Mouse (Mus musculus) large intestine, adult 2 months (tissue): ENCODE measurements at regions not wholly inside any gene's neighbourhood (a gene's known extent, or its start where the extent isn't known, plus 50 kb on each side); places are given as distances from the start of the nearest gene placed in this dataset.

Experiments used
- DNase-seq: peaks from one replicate; pipeline ENCODE4 v3.0.0-alpha.2; 2012; ENCODE audit warnings: low read depth, low spot score
- WGBS: fragments of 180-500 bp; shearing (Covaris S2); methylation state at CpG from one replicate; pipeline ENCODE4 v1.1.7; 2018; 5-methylcytosine and 5-hydroxymethylcytosine counted together

DNA sequence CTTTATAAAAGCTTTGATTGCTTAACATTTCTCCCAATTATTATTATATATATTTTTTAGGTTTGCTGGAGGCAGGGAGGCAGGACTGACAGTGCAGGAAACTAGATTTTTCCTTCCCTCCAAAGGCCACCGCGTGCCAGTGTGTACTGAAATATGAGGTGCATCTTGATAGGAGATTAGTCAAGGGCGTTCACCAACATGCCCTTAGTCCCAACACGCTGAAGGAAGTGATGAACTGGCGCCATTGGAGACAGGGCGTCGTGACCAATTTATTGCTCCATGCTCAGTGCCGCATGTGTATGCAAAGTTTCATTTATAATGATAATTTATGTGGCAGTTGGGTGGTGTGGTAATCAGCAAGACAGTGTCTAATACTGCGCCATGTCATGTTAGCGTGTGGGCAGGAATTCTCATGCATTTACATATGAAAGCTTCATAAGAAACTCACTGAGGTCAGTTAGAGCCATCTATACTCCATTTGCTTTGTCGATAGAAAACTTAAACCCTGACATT lies 66.2 kb downstream of the Isl1 start:
- no peak for DNase-seq
- 85% methylated on average over 11 of the region's 11 CpGs for WGBS

DNA sequence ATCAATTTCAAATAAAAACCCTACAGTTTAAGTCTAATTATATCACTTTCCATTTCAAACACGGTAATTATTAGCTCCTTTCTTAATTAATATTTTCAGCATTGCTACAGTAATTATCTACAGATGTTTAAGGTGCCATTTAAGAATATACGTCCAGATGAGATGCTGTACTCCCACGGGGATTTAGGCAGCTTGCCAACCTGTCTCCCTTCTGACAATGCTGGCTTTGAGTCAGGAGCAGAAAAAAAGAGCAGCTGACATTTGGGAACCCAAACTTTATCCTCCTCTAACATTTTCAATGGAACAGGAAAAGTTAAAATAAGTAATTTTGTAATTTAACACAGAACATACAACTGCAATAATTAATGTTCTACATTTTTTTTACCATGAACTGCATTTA lies 94.4 kb downstream of the Isl1 start:
- WGBS, result 34% methylated on average over 3 of the region's 3 CpGs
- no peak for DNase-seq

DNA sequence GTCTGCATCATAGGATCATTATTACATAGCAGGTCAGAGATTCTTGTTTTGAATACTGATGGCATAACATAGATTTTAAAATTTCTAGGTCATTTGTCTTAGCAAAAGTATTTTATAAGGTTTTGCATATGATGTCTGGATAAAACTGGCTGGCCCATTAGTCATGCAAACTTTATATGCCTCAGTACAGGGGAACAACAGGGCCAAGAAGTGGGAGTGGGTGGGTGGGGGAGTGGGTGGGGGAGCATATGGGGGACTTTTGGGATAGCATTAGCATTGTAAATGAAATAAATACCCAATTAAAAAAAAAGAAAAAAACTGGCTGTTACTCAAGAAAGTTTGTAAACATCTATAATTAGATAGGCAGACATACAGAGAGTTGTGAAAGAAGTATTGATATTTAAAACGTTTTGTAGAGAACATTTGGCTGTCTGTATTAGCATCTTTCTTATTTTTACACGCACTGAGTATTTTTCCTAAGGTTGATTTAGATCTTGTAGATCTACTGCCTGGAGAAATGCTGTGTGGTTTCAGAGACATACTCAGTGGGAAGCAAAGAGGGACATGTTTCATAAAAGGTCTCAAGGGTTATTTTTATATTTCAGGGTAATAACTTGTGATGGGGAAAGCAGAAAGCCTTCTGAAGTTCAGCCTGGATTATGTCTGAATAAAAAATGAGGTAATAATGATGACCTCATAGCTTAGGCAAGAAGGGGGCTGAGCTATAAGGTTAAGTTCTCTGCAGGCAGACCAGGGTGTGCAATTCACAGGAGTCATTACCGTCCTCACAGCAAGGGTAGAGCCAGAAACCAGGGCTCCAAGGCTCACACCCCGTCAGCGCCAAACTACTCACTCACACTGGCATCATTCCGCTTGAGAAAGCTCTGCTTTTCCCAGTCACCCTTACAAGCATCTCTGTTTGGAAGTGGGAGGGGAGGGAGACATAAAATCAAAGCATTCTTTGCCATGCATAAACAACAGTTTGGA lies 95.4 kb downstream of the Isl1 start:
- no peak for DNase-seq
- 46% methylated on average over 6 of the region's 6 CpGs for whole genome bisulfite sequencing

DNA sequence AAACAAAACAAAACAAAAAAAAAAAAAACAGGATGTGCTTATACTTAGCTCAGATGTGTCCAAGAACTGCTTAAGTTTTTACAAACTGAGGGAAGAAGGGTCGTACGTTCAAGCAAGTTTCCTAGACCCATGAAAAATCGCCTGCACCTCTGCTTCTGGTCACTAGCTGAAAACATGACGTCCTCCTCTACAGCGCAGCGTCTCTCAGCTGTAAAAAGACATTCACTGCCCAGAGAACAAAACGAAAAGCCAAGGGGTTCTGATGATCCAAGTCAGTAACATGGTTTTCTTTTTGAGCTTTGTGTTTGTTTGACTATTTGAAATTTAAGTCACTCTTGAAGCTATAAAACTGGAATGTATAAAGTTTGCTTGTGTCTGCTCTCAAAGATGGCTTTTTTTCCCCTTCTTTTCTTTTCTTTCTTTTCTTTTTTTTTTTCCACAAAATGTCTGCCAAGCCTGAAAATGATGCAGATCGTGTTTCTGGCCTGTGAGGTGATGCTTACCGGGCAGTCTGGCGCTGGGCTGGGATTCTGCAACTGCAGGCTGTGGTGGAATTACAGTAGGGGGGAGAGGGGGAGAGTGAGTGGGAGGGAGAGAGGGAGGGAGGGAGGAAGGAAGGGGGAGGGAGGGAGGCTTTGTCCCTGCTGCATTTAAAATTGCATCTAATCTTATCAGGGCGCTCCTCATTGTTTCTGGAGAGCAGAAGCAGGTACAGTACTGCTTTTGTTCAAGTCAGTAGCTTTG lies 108.1 kb downstream of the Isl1 start:
- WGBS, result 9% methylated on average over 11 of the region's 11 CpGs

DNA sequence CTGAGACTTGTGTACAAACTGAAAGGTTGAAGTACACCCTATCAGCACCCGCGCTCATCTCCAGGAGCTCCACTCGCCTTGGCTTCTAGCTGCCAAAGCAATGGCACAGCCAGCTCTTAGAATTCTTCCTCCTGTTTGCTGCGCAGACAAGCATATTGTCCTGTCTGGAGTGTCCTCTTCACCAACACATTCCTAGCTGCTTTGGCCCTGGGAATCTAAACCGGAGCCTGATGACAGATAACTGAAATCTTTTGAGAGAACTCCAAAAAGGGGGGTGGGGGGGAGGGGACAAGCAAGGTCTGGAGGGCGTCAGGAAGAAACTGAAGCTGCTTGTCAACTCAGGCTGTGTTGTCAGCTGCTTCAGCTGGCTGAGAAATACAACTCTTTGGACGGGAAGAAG lies 122.4 kb downstream of the Isl1 start:
- 58% methylated on average over 7 of the region's 7 CpGs for WGBS
- DNase-seq, result no peak

More for the DNA sequence above, 108.1 kb downstream of the Isl1 start:
- DNase-seq, result no peak

DNA sequence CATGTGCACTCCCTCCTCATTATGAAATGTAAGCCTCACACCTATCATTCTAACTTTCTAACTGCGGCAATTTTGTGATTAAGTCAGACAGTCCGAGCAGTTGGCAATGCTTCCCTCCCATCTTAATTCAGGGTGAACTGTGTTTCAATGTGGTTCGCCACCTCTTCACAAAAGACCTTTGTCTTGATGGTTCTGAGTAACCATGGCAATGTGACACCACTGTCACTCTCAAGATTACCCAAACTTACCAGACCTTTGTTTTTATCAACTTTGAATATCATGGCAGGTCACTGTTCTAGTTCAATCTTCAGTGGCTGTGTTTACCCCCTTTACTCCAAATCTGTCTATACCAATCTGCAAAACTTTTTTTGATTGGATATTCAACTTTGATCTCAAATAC lies 131.7 kb downstream of the Isl1 start:
- WGBS, result 85% methylated on average over 3 of the region's 3 CpGs

DNA sequence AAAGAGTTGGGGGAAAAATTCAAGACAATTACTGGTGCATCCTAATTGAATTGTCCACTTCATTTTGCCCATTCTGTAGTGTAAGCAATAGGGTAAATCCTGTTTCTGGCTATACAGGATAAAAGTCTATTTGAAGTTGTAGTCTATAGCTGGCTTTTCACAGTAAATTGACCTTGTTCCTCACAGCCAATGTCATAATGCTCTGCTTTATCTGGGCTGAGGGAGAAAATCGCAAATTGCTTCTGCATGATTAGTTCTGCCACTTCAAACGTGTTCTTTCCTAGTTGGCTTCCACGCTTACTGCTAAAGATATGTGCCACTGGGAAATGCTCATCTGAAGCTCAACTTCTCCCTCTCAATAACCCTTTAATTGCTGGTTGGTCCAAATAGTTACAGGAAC lies 134.5 kb downstream of the Isl1 start:
- no peak for DNase-seq
- WGBS, result 37% methylated on average over 3 of the region's 3 CpGs

More for the DNA sequence above, 131.7 kb downstream of the Isl1 start:
- DNase-seq, result no peak

DNA sequence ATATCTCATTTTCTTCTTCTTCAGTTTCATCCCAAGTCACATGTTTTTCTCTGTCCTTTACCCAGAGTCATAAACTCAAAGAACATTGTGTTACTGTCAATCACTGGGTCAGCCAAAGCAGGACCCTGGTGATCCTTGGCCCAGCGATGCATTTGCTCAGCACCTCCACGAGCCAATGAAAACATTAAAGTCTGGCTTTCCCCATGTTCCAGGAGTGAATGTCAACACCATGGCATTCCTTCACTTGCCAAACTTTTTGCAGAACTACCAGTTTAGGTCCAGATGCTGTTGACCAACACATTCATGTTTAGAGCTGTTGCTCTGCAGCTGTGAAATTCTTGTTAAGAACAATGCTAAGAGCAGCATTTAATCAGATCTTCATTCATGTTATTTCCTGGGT lies 135.6 kb downstream of the Isl1 start:
- DNase-seq, result no peak

DNA sequence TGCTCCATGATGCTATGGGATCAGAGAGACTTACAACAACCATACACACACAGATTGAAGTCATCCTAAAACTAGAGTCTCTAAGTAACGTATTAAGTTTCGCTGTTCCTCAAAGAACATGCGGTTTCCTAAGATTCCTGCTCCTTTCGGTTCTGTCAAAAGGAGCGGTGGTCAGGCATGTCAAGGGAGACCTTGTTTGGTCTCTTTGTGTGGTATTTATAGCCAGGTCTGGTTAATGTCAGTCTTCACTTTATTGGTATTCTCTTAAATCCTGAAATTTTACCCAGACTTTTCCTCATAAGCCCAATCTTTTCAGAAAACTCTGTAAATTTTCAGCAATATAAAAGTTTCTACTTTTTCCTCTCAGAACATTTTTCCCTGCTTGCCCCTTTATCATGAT lies 166.5 kb downstream of the Isl1 start:
- no peak for DNase-seq
- WGBS, result 30% methylated on average over 5 of the region's 5 CpGs

More for the DNA sequence above, 135.6 kb downstream of the Isl1 start:
- 52% methylated on average over 2 of the region's 2 CpGs for WGBS

DNA sequence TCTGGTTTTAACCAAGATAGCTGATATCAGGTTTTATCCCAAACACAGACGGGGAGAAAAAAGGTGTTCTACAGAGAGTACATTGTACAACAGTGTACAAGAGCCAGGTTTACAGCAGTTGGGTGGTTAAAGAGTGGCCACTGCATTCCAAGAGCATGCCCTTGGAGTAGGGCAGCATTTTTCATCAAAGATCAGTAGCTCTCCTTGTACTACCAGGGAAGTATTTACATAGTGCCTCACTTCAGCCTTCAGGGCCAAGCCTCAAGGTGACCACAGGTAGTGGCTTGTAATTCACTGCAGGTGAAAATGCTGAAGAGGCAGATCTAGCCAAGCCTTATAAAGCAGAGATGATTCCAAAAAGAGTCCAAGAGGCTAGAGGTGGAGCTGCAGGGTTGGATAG lies 190.8 kb downstream of the Isl1 start:
- WGBS, result 73% methylated on average over 1 of the region's 1 CpGs
- DNase-seq, result no peak

DNA sequence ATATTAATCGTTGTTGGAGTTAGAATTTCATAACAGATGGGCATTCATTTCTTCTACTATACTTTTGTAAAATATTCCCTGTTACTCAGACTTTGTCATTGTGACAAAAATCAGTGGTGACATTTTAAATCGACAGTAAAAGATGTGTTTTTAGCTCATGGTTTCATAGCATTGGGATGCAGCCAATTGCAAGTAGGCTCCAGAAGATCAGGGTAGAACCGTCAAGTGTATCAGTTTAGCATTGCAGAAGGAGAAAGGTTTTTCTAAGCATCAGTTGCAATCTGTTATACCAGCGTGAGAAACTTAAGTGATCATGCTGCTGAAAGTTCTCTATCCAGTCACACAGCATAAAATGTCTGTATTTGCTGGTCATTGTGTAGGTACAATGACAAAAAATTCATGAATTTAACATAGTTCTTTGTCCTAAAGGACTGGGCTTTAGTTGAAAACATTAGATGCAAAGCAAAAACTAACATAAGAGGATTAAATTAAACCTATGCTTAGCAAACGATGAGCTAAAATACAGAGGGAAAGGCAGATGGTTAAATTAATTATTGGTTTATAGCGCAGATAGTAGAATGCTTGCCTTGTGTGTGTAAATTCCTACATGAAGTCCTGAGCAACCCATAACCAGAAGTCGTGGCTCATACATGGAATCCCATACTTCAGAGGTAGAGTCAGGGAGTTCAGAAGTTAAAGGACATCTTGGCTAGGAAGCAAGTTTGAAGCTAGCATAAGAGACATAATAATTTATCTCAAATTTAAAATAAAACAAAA lies 198.3 kb downstream of the Isl1 start:
- no peak for DNase-seq
- 80% methylated on average over 7 of the region's 7 CpGs for WGBS

DNA sequence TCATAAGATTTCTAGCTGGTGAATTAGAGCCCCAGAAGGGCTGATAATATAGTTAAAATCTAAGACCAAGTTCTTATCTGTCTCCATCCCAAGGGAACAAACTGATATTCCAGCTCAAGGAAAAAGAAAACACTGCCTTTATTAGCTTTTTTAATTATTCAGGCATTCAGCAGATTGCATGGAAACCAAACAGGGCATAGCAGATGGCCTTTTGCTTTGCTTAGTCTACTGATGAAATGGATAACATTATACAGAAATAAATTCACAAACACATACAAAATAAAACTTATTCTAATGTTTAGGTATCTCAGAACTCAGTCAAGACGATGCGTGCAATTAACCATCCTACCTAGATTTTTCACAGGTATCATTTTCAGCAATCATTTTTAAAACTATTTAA lies 198.9 kb downstream of the Isl1 start:
- WGBS, result 93% methylated on average over 2 of the region's 2 CpGs
- no peak for DNase-seq

DNA sequence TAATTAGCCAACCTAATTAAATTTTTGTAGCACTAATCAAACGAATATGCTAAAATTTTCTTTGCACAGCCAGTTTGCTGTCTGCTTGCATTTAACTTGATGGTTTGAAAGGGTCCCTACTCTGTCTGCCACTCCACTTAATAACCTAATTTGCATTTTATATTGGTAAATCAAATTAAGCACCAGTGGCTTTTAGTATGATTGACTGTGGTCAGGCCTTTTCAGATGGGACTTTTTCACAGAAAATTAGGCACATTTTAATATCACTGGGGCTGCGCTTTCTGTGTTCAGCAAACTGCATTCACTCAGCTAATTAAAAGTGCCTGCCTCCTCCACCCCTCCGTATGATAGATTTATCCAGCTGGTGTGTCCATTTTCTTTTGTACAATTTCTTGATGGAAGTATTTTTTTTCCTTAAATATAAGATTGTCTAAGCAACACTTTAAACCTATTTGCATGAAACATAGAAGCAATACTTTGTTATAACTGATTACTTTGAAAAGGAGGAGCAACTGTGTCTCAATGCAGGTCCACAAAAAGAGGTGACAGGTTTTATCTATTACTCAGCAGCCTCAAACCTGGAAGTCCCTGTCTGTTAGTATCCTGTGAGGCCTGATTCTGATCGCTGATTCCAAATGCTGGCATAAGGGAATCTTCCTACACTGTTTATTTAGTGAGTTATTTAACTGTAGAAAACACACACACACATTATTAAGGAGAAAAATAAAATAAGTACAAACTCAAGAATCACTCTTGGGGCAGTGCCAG lies 221.8 kb downstream of the Isl1 start:
- no peak for DNase-seq
- 65% methylated on average over 4 of the region's 4 CpGs for WGBS

DNA sequence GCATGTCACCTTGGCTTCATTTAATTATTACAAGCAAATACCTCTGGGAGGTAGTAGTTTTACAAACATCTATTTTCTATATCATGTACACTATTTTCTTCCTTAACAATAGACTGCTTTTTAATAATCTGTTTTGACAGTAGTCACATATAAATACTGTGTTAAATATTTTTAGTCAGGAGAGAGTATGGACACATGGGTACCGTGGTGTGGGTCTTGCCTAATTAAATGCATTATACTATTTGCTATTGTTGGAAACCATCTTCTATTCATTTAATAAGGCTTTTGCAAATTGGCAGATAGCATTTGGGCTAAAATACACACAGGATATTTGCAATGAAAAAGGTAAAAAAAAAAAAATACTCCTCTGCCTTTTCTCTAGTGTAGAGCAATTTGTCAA lies 222.3 kb downstream of the Isl1 start:
- DNase-seq, result no peak
- WGBS, result 94% methylated on average over 1 of the region's 1 CpGs

DNA sequence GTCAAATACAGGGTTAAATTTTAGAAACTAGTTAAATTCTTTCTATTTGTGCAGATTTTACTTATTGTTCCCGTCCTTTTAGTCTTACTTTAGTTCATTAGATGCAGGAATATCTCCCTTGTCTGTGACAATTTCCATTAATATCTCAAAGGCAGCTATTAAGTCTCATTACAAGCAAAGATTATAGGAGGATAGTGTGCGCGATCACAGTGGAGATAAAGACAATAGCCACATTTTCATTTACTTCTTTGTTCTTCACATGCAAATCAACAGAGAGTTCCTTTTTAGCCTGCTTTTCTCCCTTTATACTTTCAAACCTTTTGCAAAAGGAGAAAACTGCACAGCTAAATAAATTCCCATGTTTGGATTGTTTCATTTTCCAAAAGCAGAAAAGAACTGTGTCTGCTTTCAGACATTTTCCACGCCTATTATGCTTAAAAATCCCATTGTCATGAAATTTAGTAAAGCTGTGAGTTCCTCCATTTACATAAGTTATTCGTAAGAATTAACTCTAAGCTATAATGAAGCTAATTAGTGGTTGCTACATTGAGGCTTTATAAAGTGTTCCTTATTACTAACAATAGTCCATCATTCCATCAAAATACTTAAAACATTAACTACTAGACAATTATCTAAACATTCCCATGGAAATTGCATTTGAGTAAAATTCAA lies 252.4 kb downstream of the Isl1 start:
- WGBS, result 79% methylated on average over 5 of the region's 5 CpGs
- no peak for DNase-seq

DNA sequence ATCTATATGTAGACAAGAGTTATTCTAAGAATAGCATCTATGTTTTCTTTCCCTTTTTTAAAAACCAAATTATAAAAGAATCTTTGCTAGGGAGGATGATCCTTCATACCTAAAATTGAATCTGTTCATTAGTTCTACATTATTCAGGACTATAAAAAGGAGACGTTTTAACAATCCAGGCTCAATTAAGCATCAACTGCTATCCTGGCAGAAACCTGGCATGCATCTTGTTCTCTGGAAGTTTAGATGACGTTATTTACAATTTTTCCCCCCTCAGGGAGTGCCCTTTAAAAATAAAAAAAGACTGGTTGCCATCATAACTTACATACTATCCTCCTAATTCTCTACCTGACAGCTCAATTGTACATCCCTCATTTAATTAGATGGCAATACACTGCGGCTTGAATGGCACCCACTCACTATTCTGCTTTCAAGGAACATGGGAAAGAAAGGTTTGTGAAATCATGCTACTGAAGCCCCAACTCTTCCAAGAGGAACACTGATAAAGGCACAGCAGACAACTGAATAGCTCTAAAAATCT lies 253.3 kb downstream of the Isl1 start:
- 66% methylated on average over 3 of the region's 3 CpGs for WGBS
- DNase-seq, result no peak

DNA sequence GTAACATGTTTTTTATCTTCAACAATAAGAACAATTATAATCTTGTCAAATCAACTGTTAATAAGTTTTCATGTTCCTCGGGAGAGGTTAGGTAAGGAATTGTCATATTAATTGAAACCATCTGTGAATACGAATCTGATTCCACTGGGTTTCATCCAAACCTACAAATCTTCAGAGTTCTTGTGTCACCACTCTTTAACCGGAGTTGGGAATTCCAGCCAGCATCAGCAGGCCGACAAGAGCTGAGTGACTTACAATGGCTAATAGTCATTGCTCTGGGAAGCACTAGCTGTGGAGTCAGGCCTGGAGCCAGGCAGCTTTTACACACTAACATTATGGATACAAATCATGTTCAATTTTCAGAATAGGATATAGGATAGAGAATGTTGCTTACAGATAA lies 273.3 kb downstream of the Isl1 start:
- 66% methylated on average over 4 of the region's 4 CpGs for WGBS
- no peak for DNase-seq

DNA sequence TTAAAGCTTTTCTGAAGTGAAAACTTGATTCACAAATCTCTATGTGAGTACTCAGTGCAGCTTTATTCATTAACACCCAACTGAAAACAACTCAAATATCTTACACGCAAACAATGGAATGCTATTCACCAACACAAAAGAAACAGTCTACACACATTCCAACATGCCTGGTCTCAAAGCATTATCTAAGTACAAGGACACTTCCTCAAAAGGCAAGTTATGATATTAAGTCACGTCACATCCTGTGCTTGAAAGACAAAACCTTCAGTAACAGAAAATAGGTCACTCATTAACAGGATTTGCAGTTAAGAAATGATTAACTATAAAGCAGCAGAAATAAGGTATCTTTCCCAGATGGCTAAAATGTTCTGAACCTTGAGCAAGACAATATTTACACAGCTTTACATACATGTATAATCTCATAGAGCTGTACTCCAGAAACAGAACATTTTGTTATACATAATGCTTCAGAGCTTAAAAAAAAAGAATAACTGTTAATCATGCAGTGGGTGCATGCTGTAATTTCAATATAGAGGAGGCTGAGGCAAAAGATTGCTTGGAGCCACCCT lies 279.3 kb downstream of the Isl1 start:
- 40% methylated on average over 2 of the region's 2 CpGs for WGBS
- DNase-seq, result no peak
